Comparison of ENCODE assay signal across 14 mouse cellular contexts in genomic region chr13:81664331-81664698, GRCm38 (mm10). TPM values are rescaled to one million over a fixed set of nuclear protein-coding genes. Genes with fewer than 3 reads are reported as not detected.
A peak's percentile ranks its signal among the peaks of the same experiment; 100 is the strongest.
DNase-seq lines count a peak whose midpoint lies in the region; ATAC-seq lines count a peak whose summit lies in the region.
"Had no signal": no experiment of that assay in that cellular context is flagged by ENCODE, and none has a peak within 500 bp of the region (broad histone marks: within the 10 kb centered on the region; RNA-seq: fewer than 3 reads in every experiment).

No protein-coding gene starts in this region.

- 90% methylated on average over 5 of the region's 5 CpGs for WGBS in intestine, embryonic 15.5 days

- no peaks in the 10 kb centered on the region for H3K4me1 ChIP-seq in intestine, embryonic 15.5 days (replicated peaks)
- H3K4me1 ChIP-seq: limb, embryonic 12.5 days; neural tube, embryonic 12.5 days had no signal

- 0 out of 2 replicates have a peak, but pooled peaks cover 11% of the 10 kb centered on the region for H3K36me3 ChIP-seq in intestine, embryonic 15.5 days

- H3K4me3 ChIP-seq in intestine, embryonic 15.5 days (replicated peaks) = no peak overlapping the region
- H3K4me3 ChIP-seq: hindbrain, embryonic 13.5 days; limb, embryonic 12.5 days; neural tube, embryonic 12.5 days had no signal

- no peak for DNase-seq in frontal cortex, postnatal 14 days (ENCODE audit: low spot score in 2 of 2)
- peak; percentile 37 for DNase-seq in 416B (ENCODE audit: low read depth)
- peak; percentile 55 to 56 for DNase-seq in adrenal gland, postnatal 36 days
- no peak for DNase-seq in B cell, adult 2 months
- no peak for DNase-seq in thymus, postnatal 14 days
- no peak for DNase-seq in left cerebral cortex, adult 18-20 months (ENCODE audit: low spot score in 2 of 2)
- DNase-seq: gastrocnemius, postnatal 25 days; kidney, postnatal 36 days; thymus, adult 2 months had no signal

- ATAC-seq in frontal cortex, adult (ENCODE audit: low TSS enrichment) = 0 out of 2 replicates have a peak, but pooled peaks have one; percentile 18
- ATAC-seq in intestine, embryonic 15.5 days = peak; percentile 84

- no peaks in the 10 kb centered on the region for H3K27me3 ChIP-seq in intestine, embryonic 15.5 days (replicated peaks)
- H3K27me3 ChIP-seq: hindbrain, embryonic 13.5 days; limb, embryonic 12.5 days; neural tube, embryonic 12.5 days had no signal

- no peak overlapping the region for H3K4me2 ChIP-seq in intestine, embryonic 15.5 days (replicated peaks)
- H3K4me2 ChIP-seq: hindbrain, embryonic 13.5 days; limb, embryonic 12.5 days; neural tube, embryonic 12.5 days had no signal

- H3K9ac ChIP-seq in intestine, embryonic 15.5 days = no peak overlapping the region
- H3K9ac ChIP-seq: hindbrain, embryonic 13.5 days; limb, embryonic 12.5 days; neural tube, embryonic 12.5 days had no signal

- H3K27ac ChIP-seq in intestine, embryonic 15.5 days = no peak overlapping the region
- H3K27ac ChIP-seq: hindbrain, embryonic 13.5 days; limb, embryonic 12.5 days; neural tube, embryonic 12.5 days had no signal

- H3K9me3 ChIP-seq in intestine, embryonic 15.5 days = no peaks in the 10 kb centered on the region
- H3K9me3 ChIP-seq: hindbrain, embryonic 13.5 days; limb, embryonic 12.5 days; neural tube, embryonic 12.5 days had no signal

RNA-seq across cellular contexts. Expression of gene Lysmd3, which starts 6.9 kb away (rescaled TPM):
- 10 to 100 TPM; 23.1 to 27.0 TPM for total RNA-seq in adrenal gland, postnatal 36 days (2021)
- 24.4 and 25.2 TPM in 2 replicates for polyA plus RNA-seq in intestine, embryonic 15.5 days (2015; fragmentation: Nextera tagmentation; extraction: Ambion mirVana)
- total RNA-seq in left cerebral cortex, adult 18-20 months (2021) = 10 to 100 TPM; 12.7 to 16.3 TPM

RNA-seq across cellular contexts. Expression of gene Adgrv1, which starts 31.4 kb away (rescaled TPM):
- 1 to 10 TPM; 1.4 to 3.6 TPM for total RNA-seq in adrenal gland, postnatal 36 days (2021)
- polyA plus RNA-seq in intestine, embryonic 15.5 days (2015; fragmentation: Nextera tagmentation; extraction: Ambion mirVana) = 0.82 and 0.83 TPM in 2 replicates
- 1 to 10 TPM in 1 of 2 experiments, under 1 TPM in 1; 0.81 to 1.4 TPM for total RNA-seq in left cerebral cortex, adult 18-20 months (2021)

RNA-seq across cellular contexts. Expression of gene Polr3g, which starts 46.5 kb away (rescaled TPM):
- total RNA-seq in adrenal gland, postnatal 36 days (2021) = 1 to 10 TPM; 4.5 to 7.5 TPM
- 16.7 and 17.2 TPM in 2 replicates for polyA plus RNA-seq in intestine, embryonic 15.5 days (2015; fragmentation: Nextera tagmentation; extraction: Ambion mirVana)
- 1 to 10 TPM; 5.0 to 5.6 TPM for total RNA-seq in left cerebral cortex, adult 18-20 months (2021)

RNA-seq across cellular contexts. Expression of gene Mblac2, which starts 46.8 kb away (rescaled TPM):
- total RNA-seq in adrenal gland, postnatal 36 days (2021) = 10 to 100 TPM in 1 of 2 experiments, 1 to 10 TPM in 1; 7.9 to 17.2 TPM
- polyA plus RNA-seq in intestine, embryonic 15.5 days (2015; fragmentation: Nextera tagmentation; extraction: Ambion mirVana) = 8.4 and 9.2 TPM in 2 replicates
- total RNA-seq in left cerebral cortex, adult 18-20 months (2021) = 10 to 100 TPM; 19.6 to 21.3 TPM

Comparison
In these comparisons a context has a peak if more than half of its experiments do, and no peak if none do; other contexts are left out.
1. DNase-seq: peak in 416B (single experiment) and adrenal gland, postnatal 36 days (2 of 2); none in frontal cortex, postnatal 14 days (0 of 2), B cell, adult 2 months (0 of 2), thymus, postnatal 14 days (single experiment) and left cerebral cortex, adult 18-20 months (0 of 2).